Mouse (Mus musculus) cerebellum, adult 9-11 months (tissue): ENCODE data around the gene Ppie.
"Not testable (repeated sequence)": the region's sequence is repeated elsewhere in the genome, so short reads cannot be mapped to it uniquely, and the experiment has no call there.

Experiments used
- DNase-seq: peaks from one replicate; pipeline ENCODE4 v3.0.0; 2022

Gene Ppie

GRCm38 (mm10) chr4:123112216-123112764 lies 27.5 kb downstream of the Ppie start:
- no peak for DNase-seq

GRCm38 (mm10) chr4:123111275-123111983 lies 28.3 kb downstream of the Ppie start:
- DNase-seq: not testable (repeated sequence)

- DNase-seq: no peak
These were observed 29.0 kb downstream of the Ppie start for GRCm38 (mm10) chr4:123110751-123111150.

GRCm38 (mm10) chr4:123108056-123108455 lies 31.7 kb downstream of the Ppie start:
- DNase-seq: no peak

GRCm38 (mm10) chr4:123106864-123107263 lies 32.9 kb downstream of the Ppie start:
- DNase-seq: no peak

GRCm38 (mm10) chr4:123105929-123106328 lies 33.8 kb downstream of the Ppie start:
- not testable (repeated sequence) for DNase-seq

- no peak for DNase-seq
These were observed 34.3 kb downstream of the Ppie start for GRCm38 (mm10) chr4:123105451-123105790.

GRCm38 (mm10) chr4:123104651-123105450 lies 34.9 kb downstream of the Ppie start, which contains the start of gene Bmp8b:
Gene Bmp8b, plus strand, starts transcription at chr4:123105165.
- no peak for DNase-seq

- DNase-seq: no peak
These were observed 45.9 kb downstream of the Ppie start for GRCm38 (mm10) chr4:123093869-123094268.

- DNase-seq: no peak
These were observed 46.5 kb downstream of the Ppie start for GRCm38 (mm10) chr4:123093064-123093776.

- no peak for DNase-seq
These were observed 47.1 kb downstream of the Ppie start for GRCm38 (mm10) chr4:123092621-123093020.

GRCm38 (mm10) chr4:123086381-123086780 lies 53.4 kb downstream of the Ppie start:
- no peak for DNase-seq

- no peak for DNase-seq
These were observed 54.5 kb downstream of the Ppie start for GRCm38 (mm10) chr4:123085290-123085689.

GRCm38 (mm10) chr4:123083323-123083902 lies 56.3 kb downstream of the Ppie start:
- no peak for DNase-seq

- DNase-seq: peak; percentile 63
These were observed 57.2 kb downstream of the Ppie start for GRCm38 (mm10) chr4:123082283-123083163.

GRCm38 (mm10) chr4:123080791-123081190 lies 59.0 kb downstream of the Ppie start:
- peak; percentile 27 for DNase-seq

- DNase-seq: no peak
These were observed 61.5 kb downstream of the Ppie start for GRCm38 (mm10) chr4:123078231-123078630.
